Mouse (Mus musculus): ENCODE results near the gene 5330417C22Rik. TPM values are rescaled to one million over a fixed set of nuclear protein-coding genes. Genes with fewer than 3 reads are reported as not detected.
A peak's percentile ranks its signal among the peaks of the same experiment; 100 is the strongest.
"Not testable (repeated sequence)": the region's sequence is repeated elsewhere in the genome, so short reads cannot be mapped to it uniquely, and the experiment has no call there.

The 5330417C22Rik gene
- total RNA-seq (2014; rRNA removed) (9.2 and 11.5 TPM in 2 replicates), polyA plus RNA-seq (2015; fragmentation: Nextera tagmentation; extraction: Ambion mirVana) (16.6 and 17.5 TPM in 2 replicates)

- Histone ChIP-seq H3K4me3 (ENCODE audit: low read depth, low read length) (peak within 1 kb of the TSS; percentile 42), H3K9me3 (ENCODE audit: low read length) (no peaks in the 10 kb centered on the region), H3K4me2 (ENCODE audit: low read depth) (peak within 1 kb of the TSS; percentile 57), H3K4me1 (ENCODE audit: insufficient read depth) (no peaks in the 10 kb centered on the region; the same call in 1 of the 2 replicates), H3K9ac (peak within 1 kb of the TSS; percentile 58), H3K36me3 (ENCODE audit: insufficient read depth) (no peaks in the 10 kb centered on the region), H3K27me3 (ENCODE audit: insufficient read depth, low read length) (no peaks in the 10 kb centered on the region), H3K27ac (ENCODE audit: low read depth, low read length) (peak within 1 kb of the TSS; percentile 74)
- ATAC-seq (peak; percentile 97), DNase-seq (peak; percentile 93)
- no peak for TF ChIP-seq CTCF (IDR thresholded peaks at IDR 0.05; ENCODE audit: low read depth)
- 1% methylated on average over 35 of the region's 35 CpGs for WGBS
These were observed at the start of gene 5330417C22Rik for GRCm38 (mm10) chr3:108536517-108537260. 5330417C22Rik (minus strand) TSS chr3:108536536.

GRCm38 (mm10) chr3:108584580-108584979, 48.2 kb upstream of the 5330417C22Rik start:
- H3K27ac ChIP-seq (ENCODE audit: low read depth, low read length), result no peak overlapping the region
- H3K9me3 ChIP-seq (ENCODE audit: low read length), result no peaks in the 10 kb centered on the region
- TF ChIP-seq CTCF (IDR thresholded peaks at IDR 0.05; ENCODE audit: low read depth), result no peak
- 79% methylated on average over 4 of the region's 4 CpGs for WGBS
- no peaks in the 10 kb centered on the region for H3K36me3 ChIP-seq (ENCODE audit: insufficient read depth)
- no peaks in the 10 kb centered on the region for H3K4me1 ChIP-seq (ENCODE audit: insufficient read depth)
- no peak for DNase-seq
- H3K27me3 ChIP-seq (ENCODE audit: insufficient read depth, low read length), result no peaks in the 10 kb centered on the region
- no peak overlapping the region for H3K4me3 ChIP-seq (ENCODE audit: low read depth, low read length)
- H3K9ac ChIP-seq, result no peak overlapping the region
- H3K4me2 ChIP-seq (ENCODE audit: low read depth), result no peak overlapping the region
- no peak for ATAC-seq

GRCm38 (mm10) chr3:108574018-108574417, 37.7 kb upstream of the 5330417C22Rik start:
- DNase-seq, result no peak
- H3K27me3 ChIP-seq (ENCODE audit: insufficient read depth, low read length), result no peaks in the 10 kb centered on the region
- H3K4me3 ChIP-seq (ENCODE audit: low read depth, low read length), result no peak overlapping the region
- 0 out of 2 replicates have a peak, but pooled peaks cover 3% of the 10 kb centered on the region for H3K36me3 ChIP-seq (ENCODE audit: insufficient read depth)
- H3K9me3 ChIP-seq (ENCODE audit: low read length), result no peaks in the 10 kb centered on the region
- H3K9ac ChIP-seq, result no peak overlapping the region
- TF ChIP-seq CTCF (IDR thresholded peaks at IDR 0.05; ENCODE audit: low read depth), result no peak
- no peak overlapping the region for H3K4me2 ChIP-seq (ENCODE audit: low read depth)
- no peak overlapping the region for H3K27ac ChIP-seq (ENCODE audit: low read depth, low read length)
- 91% methylated on average over 5 of the region's 5 CpGs for WGBS
- ATAC-seq, result no peak
- peaks cover 8% of the 10 kb centered on the region; the same call in 1 of the 2 replicates for H3K4me1 ChIP-seq (ENCODE audit: insufficient read depth)

GRCm38 (mm10) chr3:108572309-108573010, 36.1 kb upstream of the 5330417C22Rik start:
- H3K4me3 ChIP-seq (ENCODE audit: low read depth, low read length), result peak overlapping the region; percentile 77
- no peak overlapping the region for H3K27ac ChIP-seq (ENCODE audit: low read depth, low read length)
- no peaks in the 10 kb centered on the region for H3K36me3 ChIP-seq (ENCODE audit: insufficient read depth)
- no peak for ATAC-seq
- H3K4me1 ChIP-seq (ENCODE audit: insufficient read depth), result peaks cover 8% of the 10 kb centered on the region; the same call in 1 of the 2 replicates
- H3K9me3 ChIP-seq (ENCODE audit: low read length), result no peaks in the 10 kb centered on the region
- H3K9ac ChIP-seq, result peak overlapping the region; percentile 80
- peak overlapping the region; percentile 78 for H3K4me2 ChIP-seq (ENCODE audit: low read depth)
- no peak for TF ChIP-seq CTCF (IDR thresholded peaks at IDR 0.05; ENCODE audit: low read depth)
- DNase-seq, result no peak
- no peaks in the 10 kb centered on the region for H3K27me3 ChIP-seq (ENCODE audit: insufficient read depth, low read length)
- WGBS, result 50% methylated on average over 18 of the region's 18 CpGs

- no peak for TF ChIP-seq CTCF (IDR thresholded peaks at IDR 0.05; ENCODE audit: low read depth)
- Histone ChIP-seq H3K9me3 (ENCODE audit: low read length) (no peaks in the 10 kb centered on the region), H3K36me3 (ENCODE audit: insufficient read depth) (no peaks in the 10 kb centered on the region), H3K4me1 (ENCODE audit: insufficient read depth) (peaks cover 8% of the 10 kb centered on the region; the same call in 1 of the 2 replicates), H3K27me3 (ENCODE audit: insufficient read depth, low read length) (no peaks in the 10 kb centered on the region), H3K27ac (ENCODE audit: low read depth, low read length) (peak within 1 kb of the TSS; percentile 83), H3K9ac (peak within 1 kb of the TSS; percentile 80), H3K4me3 (ENCODE audit: low read depth, low read length) (peak within 1 kb of the TSS; percentile 77), H3K4me2 (ENCODE audit: low read depth) (peak within 1 kb of the TSS; percentile 78)
- peak; percentile 99 for ATAC-seq
- 1% methylated on average over 42 of the region's 42 CpGs for WGBS
- peak; percentile 99 for DNase-seq
These were observed 35.3 kb upstream of the 5330417C22Rik start, which contains the start of gene Taf13 for GRCm38 (mm10) chr3:108571443-108572294. Taf13 (plus strand) TSS chr3:108571698.

- DNase-seq (no peak), ATAC-seq (no peak)
- H3K4me3 ChIP-seq (ENCODE audit: low read depth, low read length), result no peak overlapping the region
- no peaks in the 10 kb centered on the region for H3K27me3 ChIP-seq (ENCODE audit: insufficient read depth, low read length)
- no peak overlapping the region for H3K9ac ChIP-seq
- TF ChIP-seq CTCF (IDR thresholded peaks at IDR 0.05; ENCODE audit: low read depth), result no peak
- H3K27ac ChIP-seq (ENCODE audit: low read depth, low read length), result no peak overlapping the region
- 89% methylated on average over 14 of the region's 14 CpGs for WGBS
- H3K36me3 ChIP-seq (ENCODE audit: insufficient read depth), result no peaks in the 10 kb centered on the region
- peaks cover 8% of the 10 kb centered on the region; the same call in 1 of the 2 replicates for H3K4me1 ChIP-seq (ENCODE audit: insufficient read depth)
- H3K9me3 ChIP-seq (ENCODE audit: low read length), result no peaks in the 10 kb centered on the region
- H3K4me2 ChIP-seq (ENCODE audit: low read depth), result 0 out of 2 replicates have a peak overlapping the region, but pooled peaks have one; percentile 78
These were observed 34.5 kb upstream of the 5330417C22Rik start for GRCm38 (mm10) chr3:108570813-108571212.

- H3K9me3 ChIP-seq (ENCODE audit: low read length); H3K36me3 ChIP-seq (ENCODE audit: insufficient read depth); H3K27ac ChIP-seq (ENCODE audit: low read depth, low read length); H3K4me1 ChIP-seq (ENCODE audit: insufficient read depth); H3K9ac ChIP-seq; H3K4me3 ChIP-seq (ENCODE audit: low read depth, low read length); ATAC-seq; DNase-seq; H3K27me3 ChIP-seq (ENCODE audit: insufficient read depth, low read length); H3K4me2 ChIP-seq (ENCODE audit: low read depth): not testable (repeated sequence)
- WGBS, result 67% methylated on average over 2 of the region's 3 CpGs
These were observed 33.3 kb upstream of the 5330417C22Rik start for GRCm38 (mm10) chr3:108569636-108570035.
